Mouse (Mus musculus): ENCODE measurements around the gene Eme2. TPM values are rescaled to one million over a fixed set of nuclear protein-coding genes. Genes with fewer than 3 reads are reported as not detected.
"Not testable (repeated sequence)": the region's sequence is repeated elsewhere in the genome, so short reads cannot be mapped to it uniquely, and the experiment has no call there.

Eme2 gene
- total RNA-seq (2021): 10 to 100 TPM; 66.9 to 72.7 TPM
- long read RNA-seq, experiment 1, full-length matches to known transcripts: 14 of 46 reads
- long read RNA-seq, experiment 1, partial matches to known transcripts: 11 of 46 reads
- long read RNA-seq, experiment 1, other reads (novel, unspliced or antisense): 21 of 46 reads
- long read RNA-seq, experiment 2, full-length matches to known transcripts: 15 of 41 reads
- long read RNA-seq, experiment 2, partial matches to known transcripts: 9 of 41 reads
- long read RNA-seq, experiment 2, other reads (novel, unspliced or antisense): 17 of 41 reads

- H3K4me3 ChIP-seq: peak within 1 kb of the TSS; percentile 96
- peak within 1 kb of the TSS; percentile 94 for H3K27ac ChIP-seq
- TF ChIP-seq CTCF (conservative IDR thresholded peaks at IDR 0.05): no peak
- peak; percentile 81 to 87 for DNase-seq (ENCODE audit: low spot score in 2 of 2)
Measured at GRCm38 (mm10) chr17:24894995-24895547, at the start of gene Eme2, which contains the start of gene Mrps34. Gene Eme2, minus strand, starts transcription at chr17:24895087. Gene Mrps34, plus strand, starts transcription at chr17:24895116.

DNA sequence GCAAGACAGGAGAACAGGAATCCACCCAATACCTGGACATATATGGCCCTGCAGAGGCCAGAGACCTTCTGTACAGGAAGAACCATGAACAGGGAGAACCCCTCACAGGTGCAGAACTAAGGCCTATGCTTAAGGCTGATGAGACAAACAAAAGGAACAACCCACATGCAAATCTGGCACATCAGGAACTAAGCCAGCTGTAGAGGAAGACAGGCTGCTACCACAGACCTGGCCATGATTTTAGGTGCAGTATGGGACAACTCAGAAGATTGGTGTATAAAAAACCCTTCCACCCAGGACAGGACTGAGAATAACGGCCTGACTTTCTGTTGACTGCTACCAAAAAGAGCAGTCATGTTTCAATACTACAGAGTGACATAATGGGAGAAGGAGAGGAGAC lies 48.7 kb upstream of the Eme2 start:
- DNase-seq (ENCODE audit: low spot score in 2 of 2); H3K4me3 ChIP-seq: not testable (repeated sequence)
- 0 out of 2 replicates have a peak overlapping the region, but pooled peaks have one; percentile 28 for H3K27ac ChIP-seq

- H3K27ac ChIP-seq: 0 out of 2 replicates have a peak overlapping the region, but pooled peaks have one; percentile 28
Measured at GRCm38 (mm10) chr17:24943036-24943435, 48.1 kb upstream of the Eme2 start.

DNA sequence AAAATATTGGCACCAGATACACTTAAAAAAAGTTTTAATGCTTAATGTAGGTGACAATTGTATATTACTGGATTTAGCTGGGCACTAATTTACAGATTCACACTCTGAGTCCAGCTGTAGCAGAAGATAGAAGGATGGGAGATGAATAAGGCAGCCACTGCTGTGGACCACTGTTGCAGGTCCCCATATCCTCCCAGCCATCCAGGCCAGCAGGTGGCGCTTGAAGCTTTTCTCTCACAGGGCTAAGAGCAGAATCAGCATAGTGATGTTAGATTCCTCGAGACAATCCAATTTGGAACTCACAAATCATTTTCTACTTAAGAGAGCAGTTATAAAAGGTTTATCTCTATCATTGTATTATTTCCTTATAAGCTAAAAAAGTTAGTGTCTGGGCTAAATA lies 47.6 kb upstream of the Eme2 start:
- TF ChIP-seq CTCF (conservative IDR thresholded peaks at IDR 0.05): peak; percentile 83
- not testable (repeated sequence) for H3K27ac ChIP-seq, H3K4me3 ChIP-seq
- DNase-seq (ENCODE audit: low spot score in 2 of 2): peak; percentile 27 to 53

More at GRCm38 (mm10) chr17:24943036-24943435, 48.1 kb upstream of the Eme2 start:
- peak in 1 of 2 experiments; percentile 30 for DNase-seq (ENCODE audit: low spot score in 2 of 2)
- H3K4me3 ChIP-seq: no peak overlapping the region
- TF ChIP-seq CTCF (conservative IDR thresholded peaks at IDR 0.05): no peak

DNA sequence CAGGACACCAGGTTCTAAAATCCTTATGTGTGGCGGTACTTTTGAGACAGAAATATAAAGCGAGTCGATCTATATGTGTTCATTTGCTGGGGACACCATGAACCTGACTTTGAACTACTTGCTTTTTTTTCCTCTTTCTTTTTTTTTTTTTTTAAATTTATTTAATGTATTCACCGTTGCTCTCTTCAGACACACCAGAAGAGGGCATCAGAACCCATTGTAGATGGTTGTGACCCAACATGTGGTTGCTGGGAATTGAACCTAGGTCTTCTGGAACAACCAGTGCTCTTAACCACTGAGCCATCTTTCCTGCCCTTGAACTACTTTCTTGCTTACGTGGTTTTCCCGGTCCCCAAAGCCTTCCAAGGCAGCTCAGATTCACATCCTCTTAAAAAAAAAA lies 42.4 kb upstream of the Eme2 start:
- DNase-seq (ENCODE audit: low spot score in 2 of 2): no peak
- peak; percentile 58 for TF ChIP-seq CTCF (conservative IDR thresholded peaks at IDR 0.05)
- Histone ChIP-seq H3K4me3 (peak overlapping the region; percentile 85), H3K27ac (peak overlapping the region; percentile 92)

GRCm38 (mm10) chr17:24936259-24937237 lies 41.7 kb upstream of the Eme2 start, which contains the start of gene Mapk8ip3:
Gene Mapk8ip3, minus strand, starts transcription at chr17:24936977.
- H3K27ac ChIP-seq: peak within 1 kb of the TSS; percentile 92
- peak within 1 kb of the TSS; percentile 85 for H3K4me3 ChIP-seq
- DNase-seq (ENCODE audit: low spot score in 2 of 2): peak; percentile 95 to 97
- TF ChIP-seq CTCF (conservative IDR thresholded peaks at IDR 0.05): peak; percentile 36

- H3K4me3 ChIP-seq: peak overlapping the region; percentile 85
- H3K27ac ChIP-seq: peak overlapping the region; percentile 92
- no peak for TF ChIP-seq CTCF (conservative IDR thresholded peaks at IDR 0.05)
- DNase-seq (ENCODE audit: low spot score in 2 of 2): no peak
Measured at GRCm38 (mm10) chr17:24935666-24936065, 40.8 kb upstream of the Eme2 start.

DNA sequence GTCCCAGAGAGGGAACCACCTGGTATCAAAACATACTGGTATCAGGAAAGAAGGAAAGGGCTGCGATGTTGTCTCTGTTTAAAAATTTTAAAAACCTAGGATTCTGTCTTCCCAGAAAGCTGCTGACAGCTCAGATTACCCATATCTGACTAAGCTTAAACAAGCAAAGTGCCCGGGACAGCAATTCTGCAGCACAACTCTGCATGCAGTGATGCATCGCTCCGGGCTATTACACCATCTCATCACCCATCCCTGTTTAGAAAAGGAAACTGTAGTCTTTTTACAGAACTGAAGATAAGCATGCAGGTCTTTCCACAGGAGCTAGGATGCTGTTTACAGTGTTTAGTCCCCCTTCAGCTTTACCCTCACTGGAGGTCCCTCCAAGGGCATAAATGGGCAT lies 40.0 kb upstream of the Eme2 start:
- Histone ChIP-seq H3K27ac (peak overlapping the region; percentile 9; the same call in 1 of the 2 replicates), H3K4me3 (peak overlapping the region; percentile 85)
- no peak for DNase-seq (ENCODE audit: low spot score in 2 of 2)
- TF ChIP-seq CTCF (conservative IDR thresholded peaks at IDR 0.05): no peak

DNA sequence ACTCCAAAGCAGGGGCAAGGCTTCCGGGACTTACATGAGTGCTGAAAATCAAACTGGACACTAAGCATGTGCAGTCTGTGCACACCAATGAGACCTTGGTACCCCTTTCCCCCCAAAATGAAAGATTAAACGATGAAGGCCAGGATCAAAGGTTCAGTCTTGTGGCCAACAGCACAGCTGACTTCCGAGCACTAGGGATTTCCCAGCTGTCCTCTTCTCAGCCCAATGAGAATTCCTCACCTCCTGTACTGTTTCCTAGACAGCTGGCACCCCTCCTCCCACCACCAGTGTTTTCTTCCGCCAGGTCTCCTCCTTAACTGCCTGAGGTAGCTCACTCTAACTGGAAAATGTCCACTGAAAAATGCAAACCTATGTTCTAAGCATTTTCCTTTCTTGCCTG lies 38.3 kb upstream of the Eme2 start:
- Histone ChIP-seq H3K27ac (no peak overlapping the region), H3K4me3 (peak overlapping the region; percentile 1; the same call in 1 of the 2 replicates)
- TF ChIP-seq CTCF (conservative IDR thresholded peaks at IDR 0.05): no peak
- no peak for DNase-seq (ENCODE audit: low spot score in 2 of 2)

DNA sequence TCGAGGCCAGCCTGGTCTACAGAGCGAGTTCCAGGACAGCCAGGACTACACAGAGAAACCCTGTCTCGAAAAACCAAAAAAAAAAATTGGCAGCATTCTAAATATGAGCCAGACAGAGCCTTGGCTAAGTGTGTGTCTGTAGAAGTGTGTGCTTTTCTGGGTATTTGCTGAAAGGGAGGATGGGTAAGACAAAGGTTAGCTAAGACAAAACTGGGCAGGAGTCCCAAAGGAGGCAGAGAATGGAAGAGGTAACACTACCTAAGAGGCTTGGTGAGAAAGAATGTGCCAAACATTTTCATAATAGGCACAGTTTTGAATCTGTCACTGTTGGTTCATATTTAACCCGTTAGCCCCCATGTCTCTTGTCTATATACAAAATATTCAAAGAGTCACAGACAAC lies 37.5 kb upstream of the Eme2 start:
- Histone ChIP-seq H3K27ac (no peak overlapping the region), H3K4me3 (no peak overlapping the region)
- no peak for DNase-seq (ENCODE audit: low spot score in 2 of 2)
- no peak for TF ChIP-seq CTCF (conservative IDR thresholded peaks at IDR 0.05)

GRCm38 (mm10) chr17:24929506-24929905 lies 34.6 kb upstream of the Eme2 start:
- no peak overlapping the region for H3K4me3 ChIP-seq
- no peak for TF ChIP-seq CTCF (conservative IDR thresholded peaks at IDR 0.05)
- no peak overlapping the region for H3K27ac ChIP-seq
- DNase-seq (ENCODE audit: low spot score in 2 of 2): no peak

- Histone ChIP-seq H3K4me3 (no peak overlapping the region), H3K27ac (no peak overlapping the region)
- DNase-seq (ENCODE audit: low spot score in 2 of 2): no peak
- TF ChIP-seq CTCF (conservative IDR thresholded peaks at IDR 0.05): no peak
Measured at GRCm38 (mm10) chr17:24923246-24923645, 28.4 kb upstream of the Eme2 start.

- no peak overlapping the region for H3K27ac ChIP-seq
- no peak for DNase-seq (ENCODE audit: low spot score in 2 of 2)
- H3K4me3 ChIP-seq: no peak overlapping the region
- TF ChIP-seq CTCF (conservative IDR thresholded peaks at IDR 0.05): no peak
Measured at GRCm38 (mm10) chr17:24913984-24914383, 19.1 kb upstream of the Eme2 start.

Measured in layer of hippocampus, adult 2 months (tissue).